Mouse (Mus musculus): ENCODE results near the gene Gli3. TPM values are rescaled to one million over a fixed set of nuclear protein-coding genes. Genes with fewer than 3 reads are reported as not detected.
A peak's percentile ranks its signal among the peaks of the same experiment; 100 is the strongest.

Gli3 gene
- total and polyA plus RNA-seq, 2 experiments from 2014 or later = 3.4 to 6.4 TPM

DNA sequence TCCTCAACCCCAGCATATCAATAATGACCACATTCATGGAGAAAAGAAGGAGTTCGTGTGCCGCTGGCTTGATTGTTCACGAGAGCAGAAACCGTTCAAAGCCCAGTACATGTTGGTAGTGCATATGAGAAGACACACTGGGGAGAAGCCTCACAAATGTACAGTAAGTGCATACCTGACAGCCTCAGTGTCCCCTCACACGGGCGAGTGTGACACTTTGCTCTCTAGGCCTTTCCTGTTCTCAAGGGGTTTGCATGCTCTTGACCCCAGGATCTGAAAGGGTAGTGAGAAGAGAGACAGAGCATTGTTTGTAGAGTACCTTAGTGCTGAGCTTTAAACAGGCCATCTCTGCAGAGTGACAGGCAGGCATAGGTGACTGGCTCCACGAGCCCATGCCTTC is 250.5 kb downstream of the Gli3 start:
- H3K9me3 ChIP-seq (ENCODE audit: low read length) = no peaks in the 10 kb centered on the region
- no peaks in the 10 kb centered on the region for H3K4me1 ChIP-seq (ENCODE audit: insufficient read depth)
- H3K36me3 ChIP-seq (ENCODE audit: insufficient read depth) = no peaks in the 10 kb centered on the region
- TF ChIP-seq CTCF (IDR thresholded peaks at IDR 0.05; ENCODE audit: low read depth) = no peak
- H3K27ac ChIP-seq (ENCODE audit: low read depth, low read length) = no peak overlapping the region
- H3K4me3 ChIP-seq (ENCODE audit: low read depth, low read length) = no peak overlapping the region
- H3K9ac ChIP-seq = no peak overlapping the region
- no peaks in the 10 kb centered on the region for H3K27me3 ChIP-seq (ENCODE audit: insufficient read depth, low read length)
- 62% methylated on average over 7 of the region's 7 CpGs for WGBS
- ATAC-seq (no peak), DNase-seq (no peak)
- no peak overlapping the region for H3K4me2 ChIP-seq (ENCODE audit: low read depth)

DNA sequence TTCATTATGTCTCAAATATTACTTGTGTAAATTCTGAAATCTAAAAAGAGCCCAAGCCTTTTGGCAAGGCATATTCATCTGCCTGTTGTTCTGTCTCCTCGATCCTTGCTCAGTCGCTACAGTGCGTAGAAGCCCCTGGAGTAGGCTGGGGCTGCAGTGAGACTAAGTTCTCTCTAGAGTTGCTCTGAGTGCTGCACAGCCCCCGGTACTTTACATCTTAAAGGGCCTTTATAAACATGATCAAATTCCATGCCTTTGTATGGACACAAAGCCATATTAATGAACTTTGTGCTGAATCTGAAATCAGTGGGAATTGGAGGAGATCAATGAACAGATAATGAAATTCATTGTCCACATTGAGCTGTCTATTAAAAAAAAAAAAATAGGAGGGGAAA is 251.3 kb downstream of the Gli3 start:
- DNase-seq (no peak), ATAC-seq (no peak)
- no peaks in the 10 kb centered on the region for H3K36me3 ChIP-seq (ENCODE audit: insufficient read depth)
- WGBS = 23% methylated on average over 4 of the region's 4 CpGs
- H3K4me3 ChIP-seq (ENCODE audit: low read depth, low read length) = no peak overlapping the region
- H3K27me3 ChIP-seq (ENCODE audit: insufficient read depth, low read length) = no peaks in the 10 kb centered on the region
- no peak for TF ChIP-seq CTCF (IDR thresholded peaks at IDR 0.05; ENCODE audit: low read depth)
- no peak overlapping the region for H3K4me2 ChIP-seq (ENCODE audit: low read depth)
- H3K9ac ChIP-seq = no peak overlapping the region
- H3K9me3 ChIP-seq (ENCODE audit: low read length) = no peaks in the 10 kb centered on the region
- no peak overlapping the region for H3K27ac ChIP-seq (ENCODE audit: low read depth, low read length)
- no peaks in the 10 kb centered on the region for H3K4me1 ChIP-seq (ENCODE audit: insufficient read depth)

DNA sequence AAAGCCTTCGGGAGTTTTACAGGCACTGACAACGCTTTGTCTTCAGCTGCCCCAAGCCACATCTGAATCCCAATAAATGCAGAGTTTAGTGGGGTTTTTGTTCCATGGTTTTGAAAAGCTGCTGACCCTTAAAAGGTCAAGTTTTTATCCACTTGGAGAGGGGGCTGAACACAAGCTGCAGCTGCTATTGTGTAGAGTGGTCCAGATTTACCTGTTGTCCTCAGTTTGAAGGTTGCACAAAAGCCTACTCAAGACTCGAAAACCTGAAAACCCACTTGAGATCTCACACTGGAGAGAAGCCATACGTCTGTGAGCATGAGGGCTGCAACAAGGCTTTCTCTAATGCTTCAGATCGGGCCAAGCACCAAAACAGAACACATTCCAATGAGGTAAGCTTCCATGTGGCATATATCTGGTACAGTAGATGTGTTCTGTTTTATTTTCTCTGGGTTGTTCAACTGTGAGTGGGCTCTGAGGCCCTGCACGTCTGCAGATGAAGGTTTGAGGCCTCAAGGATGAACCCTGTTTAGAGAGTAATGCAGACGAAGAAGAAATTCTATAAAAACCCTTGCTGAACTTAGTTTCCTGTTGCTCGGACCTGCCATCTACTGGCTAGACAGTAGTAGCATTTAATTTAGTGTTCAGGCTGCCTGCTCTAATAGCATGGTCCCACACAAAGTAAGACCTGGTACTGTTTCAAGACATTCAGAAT is 251.8 kb downstream of the Gli3 start:
- DNase-seq = peak; percentile 83
- ATAC-seq = peak; percentile 92
- Histone ChIP-seq H3K4me2 (ENCODE audit: low read depth) (no peak overlapping the region), H3K4me3 (ENCODE audit: low read depth, low read length) (no peak overlapping the region), H3K27me3 (ENCODE audit: insufficient read depth, low read length) (no peaks in the 10 kb centered on the region), H3K9ac (no peak overlapping the region), H3K36me3 (ENCODE audit: insufficient read depth) (no peaks in the 10 kb centered on the region), H3K4me1 (ENCODE audit: insufficient read depth) (no peaks in the 10 kb centered on the region), H3K27ac (ENCODE audit: low read depth, low read length) (no peak overlapping the region), H3K9me3 (ENCODE audit: low read length) (no peaks in the 10 kb centered on the region)
- 13% methylated on average over 8 of the region's 8 CpGs for WGBS
- TF ChIP-seq CTCF (IDR thresholded peaks at IDR 0.05; ENCODE audit: low read depth) = peak; percentile 83

DNA sequence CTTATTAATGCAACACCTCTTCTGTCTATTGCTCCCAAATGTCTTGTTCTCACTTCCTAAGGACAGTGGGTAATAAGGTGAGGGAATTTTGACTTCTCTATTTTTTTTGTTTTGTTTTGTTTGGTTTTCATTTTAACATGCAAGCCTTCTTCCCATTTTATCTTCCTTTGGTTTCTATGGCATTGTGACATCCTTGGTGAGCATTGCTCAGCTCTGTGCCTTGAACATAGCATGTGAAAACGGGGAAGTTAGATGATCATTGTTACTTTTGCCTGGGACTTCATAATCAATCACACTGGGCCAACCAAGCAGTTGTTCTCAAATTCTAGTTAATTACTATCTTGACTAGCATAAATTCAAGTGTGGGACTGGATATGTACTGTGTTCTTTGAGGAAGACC is 258.4 kb downstream of the Gli3 start:
- 81% methylated on average over 1 of the region's 1 CpGs for WGBS
- TF ChIP-seq CTCF (IDR thresholded peaks at IDR 0.05; ENCODE audit: low read depth) = no peak
- Histone ChIP-seq H3K27ac (ENCODE audit: low read depth, low read length) (no peak overlapping the region), H3K9ac (no peak overlapping the region), H3K36me3 (ENCODE audit: insufficient read depth) (no peaks in the 10 kb centered on the region), H3K4me2 (ENCODE audit: low read depth) (no peak overlapping the region), H3K4me3 (ENCODE audit: low read depth, low read length) (no peak overlapping the region), H3K4me1 (ENCODE audit: insufficient read depth) (no peaks in the 10 kb centered on the region), H3K27me3 (ENCODE audit: insufficient read depth, low read length) (no peaks in the 10 kb centered on the region), H3K9me3 (ENCODE audit: low read length) (no peaks in the 10 kb centered on the region)
- DNase-seq (no peak), ATAC-seq (no peak)

DNA sequence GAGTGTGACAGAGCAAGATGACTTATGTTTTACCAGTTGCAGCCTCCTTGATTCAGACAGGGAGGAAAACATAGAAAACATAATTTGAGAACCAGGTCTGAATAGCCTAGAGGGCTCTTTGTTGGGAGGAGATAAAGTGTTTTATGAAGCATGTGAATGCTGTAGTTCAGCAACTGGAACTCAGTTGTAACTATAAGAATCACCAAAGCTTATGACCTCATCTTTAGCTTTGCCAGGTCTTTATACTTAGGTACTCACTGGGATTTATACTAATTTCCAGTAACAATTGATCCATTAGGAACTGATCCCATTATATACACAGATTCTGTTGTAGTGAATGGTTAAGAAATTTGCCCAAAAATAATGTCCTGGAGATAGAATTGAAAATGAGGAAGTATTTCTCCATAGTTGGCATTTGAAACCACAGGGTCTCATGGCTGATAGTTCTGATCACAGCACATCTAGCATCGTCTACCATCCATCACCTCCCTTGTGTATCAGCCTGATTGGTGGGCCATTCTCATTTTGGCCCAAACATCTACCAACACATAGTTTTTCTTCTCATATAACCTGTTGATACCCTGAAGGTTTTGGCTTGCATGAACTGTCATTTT is 259.8 kb downstream of the Gli3 start:
- Histone ChIP-seq H3K9ac (no peak overlapping the region), H3K27ac (ENCODE audit: low read depth, low read length) (no peak overlapping the region), H3K4me2 (ENCODE audit: low read depth) (no peak overlapping the region), H3K4me1 (ENCODE audit: insufficient read depth) (no peaks in the 10 kb centered on the region), H3K27me3 (ENCODE audit: insufficient read depth, low read length) (no peaks in the 10 kb centered on the region), H3K9me3 (ENCODE audit: low read length) (no peaks in the 10 kb centered on the region), H3K36me3 (ENCODE audit: insufficient read depth) (no peaks in the 10 kb centered on the region), H3K4me3 (ENCODE audit: low read depth, low read length) (no peak overlapping the region)
- WGBS = 67% methylated on average over 1 of the region's 1 CpGs
- no peak for DNase-seq
- ATAC-seq = no peak
- no peak for TF ChIP-seq CTCF (IDR thresholded peaks at IDR 0.05; ENCODE audit: low read depth)

DNA sequence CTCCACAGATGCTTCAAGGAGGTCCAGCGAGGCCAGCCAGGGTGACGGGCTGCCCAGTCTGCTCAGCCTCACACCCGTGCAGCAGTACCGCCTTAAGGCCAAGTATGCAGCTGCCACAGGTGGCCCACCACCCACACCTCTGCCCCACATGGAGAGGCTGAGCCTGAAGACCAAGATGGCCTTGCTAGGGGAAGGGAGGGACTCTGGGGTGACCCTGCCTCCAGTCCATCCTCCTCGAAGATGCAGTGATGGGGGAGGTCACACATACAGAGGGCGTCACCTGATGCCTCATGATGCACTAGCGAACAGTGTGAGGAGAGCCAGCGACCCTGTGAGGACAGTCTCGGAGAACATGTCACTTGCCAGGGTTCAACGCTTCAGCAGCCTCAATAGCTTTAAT is 261.7 kb downstream of the Gli3 start:
- Histone ChIP-seq H3K9ac (no peak overlapping the region), H3K4me1 (ENCODE audit: insufficient read depth) (no peaks in the 10 kb centered on the region), H3K27ac (ENCODE audit: low read depth, low read length) (no peak overlapping the region), H3K36me3 (ENCODE audit: insufficient read depth) (no peaks in the 10 kb centered on the region), H3K9me3 (ENCODE audit: low read length) (no peaks in the 10 kb centered on the region), H3K4me2 (ENCODE audit: low read depth) (no peak overlapping the region), H3K4me3 (ENCODE audit: low read depth, low read length) (no peak overlapping the region), H3K27me3 (ENCODE audit: insufficient read depth, low read length) (no peaks in the 10 kb centered on the region)
- no peak for DNase-seq
- no peak for ATAC-seq
- no peak for TF ChIP-seq CTCF (IDR thresholded peaks at IDR 0.05; ENCODE audit: low read depth)
- 93% methylated on average over 10 of the region's 10 CpGs for WGBS

- peak; percentile 95 for ATAC-seq
- Histone ChIP-seq H3K36me3 (ENCODE audit: insufficient read depth) (no peaks in the 10 kb centered on the region), H3K9ac (no peak overlapping the region), H3K9me3 (ENCODE audit: low read length) (no peaks in the 10 kb centered on the region), H3K27ac (ENCODE audit: low read depth, low read length) (no peak overlapping the region), H3K27me3 (ENCODE audit: insufficient read depth, low read length) (no peaks in the 10 kb centered on the region), H3K4me3 (ENCODE audit: low read depth, low read length) (no peak overlapping the region), H3K4me2 (ENCODE audit: low read depth) (no peak overlapping the region), H3K4me1 (ENCODE audit: insufficient read depth) (no peaks in the 10 kb centered on the region)
- no peak for TF ChIP-seq CTCF (IDR thresholded peaks at IDR 0.05; ENCODE audit: low read depth)
- WGBS = 30% methylated on average over 1 of the region's 1 CpGs
- DNase-seq = peak; percentile 84
These were observed 278.7 kb downstream of the Gli3 start for GRCm38 (mm10) chr13:15741771-15742170.

Data from forebrain, postnatal 0 days (tissue).